Mouse (Mus musculus): Measurements from ENCODE around the gene Tmem192. TPM values are rescaled to one million over a fixed set of nuclear protein-coding genes. Genes with fewer than 3 reads are reported as not detected.

Gene Tmem192
- total and polyA plus RNA-seq, 3 experiments, result 6.3 to 24.9 TPM; not detected in 1

DNA sequence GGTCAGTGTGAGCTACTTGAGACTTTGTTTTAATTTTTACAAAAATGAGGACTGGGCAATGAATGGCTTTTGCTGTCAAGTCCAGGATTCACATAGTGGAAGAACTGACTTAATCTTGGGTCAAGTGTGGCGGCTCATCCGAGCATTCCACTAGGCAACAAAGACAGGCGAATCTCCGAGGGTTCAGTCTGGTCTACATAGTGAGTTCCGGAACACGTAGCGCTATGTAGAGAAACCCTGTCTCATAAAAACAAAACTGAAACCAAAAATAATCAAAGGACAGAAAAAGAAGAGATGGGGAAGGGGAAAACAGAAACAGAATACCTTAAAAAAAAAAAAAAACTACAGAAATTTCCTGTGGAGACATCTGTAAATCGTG lies 555 bp upstream of the Tmem192 start:
- Histone ChIP-seq H3K9ac (ENCODE audit: control insufficient read depth, low read depth, low read length, poor library complexity, severe bottlenecking) (peak overlapping the region; percentile 56), H3K27ac (ENCODE audit: control insufficient read depth, low read depth, low read length) (peak overlapping the region; percentile 55), H3K79me2 (ENCODE audit: control insufficient read depth, insufficient read depth, low read length, poor library complexity) (peaks cover 1% of the 10 kb centered on the region; the same call in 1 of the 2 replicates), H3K9me3 (replicated peaks; ENCODE audit: insufficient read depth, low read length) (no peaks in the 10 kb centered on the region), H3K4me3 (ENCODE audit: control insufficient read depth in 1 of 2, insufficient read depth in 1 of 2, low read depth in 2 of 2, low read length in 2 of 2) (peak overlapping the region; percentile 77 to 89), H3K27me3 (ENCODE audit: control insufficient read depth in 1 of 2, insufficient read depth in 2 of 2, low read length in 2 of 2) (no peaks in the 10 kb centered on the region), H3K36me3 (ENCODE audit: control insufficient read depth in 1 of 2, insufficient read depth in 2 of 2, low read length in 2 of 2) (peaks cover 0 to 4% of the 10 kb centered on the region in 2 experiments; a peak in 1 of 4 replicates), H3K4me1 (ENCODE audit: control insufficient read depth in 1 of 2, insufficient read depth in 2 of 2, low read length in 2 of 2) (peaks cover 0 to 13% of the 10 kb centered on the region in 2 experiments; a peak in 2 of 4 replicates)
- TF ChIP-seq ZNF384 (IDR thresholded peaks at IDR 0.05; ENCODE audit: low read depth, low read length) (0 out of 2 replicates have a peak, but pooled peaks have one; percentile 16), TCF12 (IDR thresholded peaks at IDR 0.05; ENCODE audit: low read depth, low read length) (0 out of 2 replicates have a peak, but pooled peaks have one; percentile 23), POLR2AphosphoS2 (IDR thresholded peaks at IDR 0.05; ENCODE audit: low read length) (no peak), MAX (IDR thresholded peaks at IDR 0.05; ENCODE audit: low read length) (0 out of 2 replicates have a peak, but pooled peaks have one; percentile 28), MAZ (IDR thresholded peaks at IDR 0.05; ENCODE audit: low read depth, low read length) (no peak)
- DNase-seq (ENCODE audit: low read depth, low spot score), result peak; percentile 65

DNA sequence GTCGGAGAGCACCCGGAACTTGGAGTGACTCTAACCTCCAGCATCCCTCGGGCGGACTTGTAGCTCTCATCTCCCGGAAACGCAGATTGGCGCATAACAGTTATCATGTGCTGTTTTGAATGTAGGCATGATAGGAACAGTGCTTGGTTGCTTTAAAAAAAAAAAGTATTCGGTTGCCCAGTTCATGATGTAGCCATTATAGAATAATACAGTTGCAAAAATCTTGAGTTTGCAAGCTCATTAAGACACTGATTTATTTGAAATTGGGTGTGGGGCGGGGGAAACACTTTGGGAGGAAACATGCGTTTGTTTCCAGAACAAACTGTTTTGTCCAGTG lies 681 bp downstream of the Tmem192 start:
- Histone ChIP-seq H3K9ac (ENCODE audit: control insufficient read depth, low read depth, low read length, poor library complexity, severe bottlenecking) (peak overlapping the region; percentile 79), H3K79me2 (ENCODE audit: control insufficient read depth, insufficient read depth, low read length, poor library complexity) (peaks cover 1% of the 10 kb centered on the region; the same call in 1 of the 2 replicates), H3K27ac (ENCODE audit: control insufficient read depth, low read depth, low read length) (peak overlapping the region; percentile 70), H3K36me3 (ENCODE audit: control insufficient read depth in 1 of 2, insufficient read depth in 2 of 2, low read length in 2 of 2) (peaks cover 0 to 4% of the 10 kb centered on the region in 2 experiments; a peak in 1 of 4 replicates), H3K4me1 (ENCODE audit: control insufficient read depth in 1 of 2, insufficient read depth in 2 of 2, low read length in 2 of 2) (peaks cover 0 to 11% of the 10 kb centered on the region in 2 experiments; a peak in 2 of 4 replicates), H3K27me3 (ENCODE audit: control insufficient read depth in 1 of 2, insufficient read depth in 2 of 2, low read length in 2 of 2) (no peaks in the 10 kb centered on the region), H3K4me3 (ENCODE audit: control insufficient read depth in 1 of 2, insufficient read depth in 1 of 2, low read depth in 2 of 2, low read length in 2 of 2) (peak overlapping the region; percentile 82 to 89), H3K9me3 (replicated peaks; ENCODE audit: insufficient read depth, low read length) (no peaks in the 10 kb centered on the region)
- TF ChIP-seq ZNF384 (IDR thresholded peaks at IDR 0.05; ENCODE audit: low read depth, low read length) (peak; percentile 69; the same call in 1 of the 2 replicates), SIN3A (IDR thresholded peaks at IDR 0.05; ENCODE audit: low read length) (0 out of 2 replicates have a peak, but pooled peaks have one; percentile 1), UBTF (IDR thresholded peaks at IDR 0.05; ENCODE audit: borderline replicate concordance, insufficient read depth, low read depth, low read length) (no peak), ZC3H11A (IDR thresholded peaks at IDR 0.05; ENCODE audit: low read depth, low read length) (no peak), MAX (IDR thresholded peaks at IDR 0.05; ENCODE audit: low read length) (no peak), MXI1 (IDR thresholded peaks at IDR 0.05; ENCODE audit: low read depth, low read length) (0 out of 2 replicates have a peak, but pooled peaks have one; percentile 18)
- DNase-seq (ENCODE audit: low read depth, low spot score), result no peak

DNA sequence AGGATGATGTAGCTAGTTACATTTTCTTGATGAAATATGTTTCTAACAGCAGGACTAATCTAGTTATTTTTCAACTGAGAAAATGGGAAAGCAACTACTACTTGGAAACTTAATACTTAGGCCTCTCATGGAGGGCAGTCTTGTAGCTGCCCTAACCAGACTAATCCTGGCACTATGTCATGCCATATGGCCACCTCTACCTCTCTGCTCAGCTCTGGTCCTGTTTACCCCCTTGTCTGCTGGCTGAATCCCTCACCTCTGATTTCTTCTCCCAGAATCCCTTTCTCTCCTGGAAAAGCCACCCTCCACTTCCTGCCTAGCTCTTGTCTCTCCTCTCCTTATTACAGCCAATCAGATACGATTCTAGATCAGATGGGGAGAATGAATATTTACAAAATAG lies 1.4 kb downstream of the Tmem192 start:
- H3K4me1 ChIP-seq (ENCODE audit: control insufficient read depth in 1 of 2, insufficient read depth in 2 of 2, low read length in 2 of 2), result peaks cover 0 to 11% of the 10 kb centered on the region in 2 experiments; a peak in 2 of 4 replicates
- peak; percentile 13 for DNase-seq (ENCODE audit: low read depth, low spot score)
- H3K27me3 ChIP-seq (ENCODE audit: control insufficient read depth in 1 of 2, insufficient read depth in 2 of 2, low read length in 2 of 2), result no peaks in the 10 kb centered on the region
- H3K79me2 ChIP-seq (ENCODE audit: control insufficient read depth, insufficient read depth, low read length, poor library complexity), result peaks cover 1% of the 10 kb centered on the region; the same call in 1 of the 2 replicates
- H3K36me3 ChIP-seq (ENCODE audit: control insufficient read depth in 1 of 2, insufficient read depth in 2 of 2, low read length in 2 of 2), result peaks cover 0 to 4% of the 10 kb centered on the region in 2 experiments; a peak in 1 of 4 replicates
- TF ChIP-seq TBP (IDR thresholded peaks at IDR 0.05; ENCODE audit: low read depth, low read length) (no peak), MEF2A (IDR thresholded peaks at IDR 0.05; ENCODE audit: extremely low read depth, insufficient replicate concordance, low read depth, low read length, poor library complexity, severe bottlenecking) (no peak), CHD1 (IDR thresholded peaks at IDR 0.05; ENCODE audit: low read depth, low read length) (no peak), TCF12 (IDR thresholded peaks at IDR 0.05; ENCODE audit: low read depth, low read length) (no peak), SMC3 (IDR thresholded peaks at IDR 0.05; ENCODE audit: low read depth, low read length) (no peak), POLR2AphosphoS5 (IDR thresholded peaks at IDR 0.05; ENCODE audit: borderline replicate concordance, low read depth, low read length) (no peak), EP300 (IDR thresholded peaks at IDR 0.05; ENCODE audit: low read depth in 1 of 2, low read length in 2 of 2) (no peak), ZNF384 (IDR thresholded peaks at IDR 0.05; ENCODE audit: low read depth, low read length) (no peak), MAX (IDR thresholded peaks at IDR 0.05; ENCODE audit: low read length) (no peak), CHD2 (IDR thresholded peaks at IDR 0.05; ENCODE audit: low read length) (no peak), POLR2AphosphoS2 (IDR thresholded peaks at IDR 0.05; ENCODE audit: low read length) (no peak), UBTF (IDR thresholded peaks at IDR 0.05; ENCODE audit: borderline replicate concordance, insufficient read depth, low read depth, low read length) (no peak), TAL1 (IDR thresholded peaks at IDR 0.05; ENCODE audit: low read length) (no peak), RAD21 (IDR thresholded peaks at IDR 0.05; ENCODE audit: low read depth, low read length) (no peak), USF1 (IDR thresholded peaks at IDR 0.05; ENCODE audit: low read depth, low read length) (no peak), E2F4 (IDR thresholded peaks at IDR 0.05; ENCODE audit: borderline replicate concordance, low read depth, low read length) (no peak), MYC (IDR thresholded peaks at IDR 0.05; ENCODE audit: low read depth, low read length) (no peak)
- H3K9me3 ChIP-seq (replicated peaks; ENCODE audit: insufficient read depth, low read length), result no peaks in the 10 kb centered on the region
- no peak overlapping the region for H3K9ac ChIP-seq (ENCODE audit: control insufficient read depth, low read depth, low read length, poor library complexity, severe bottlenecking)
- no peak overlapping the region for H3K27ac ChIP-seq (ENCODE audit: control insufficient read depth, low read depth, low read length)
- H3K4me3 ChIP-seq (ENCODE audit: control insufficient read depth in 1 of 2, insufficient read depth in 1 of 2, low read depth in 2 of 2, low read length in 2 of 2), result no peak overlapping the region
